Mouse (Mus musculus): ENCODE data around the gene Shisa8.

GRCm38 (mm10) chr15:82217039-82217438 lies 4.4 kb upstream of the Shisa8 start:
- TF ChIP-seq GATA1 (IDR thresholded peaks at IDR 0.05; ENCODE audit: borderline replicate concordance, low read length) (no peak), FLI1 (IDR thresholded peaks at IDR 0.05; ENCODE audit: low read length) (no peak)

All from megakaryocyte, embryonic 14.5 days (primary cell).